Mouse (Mus musculus): ENCODE measurements around the gene Wdr5b.

DNA sequence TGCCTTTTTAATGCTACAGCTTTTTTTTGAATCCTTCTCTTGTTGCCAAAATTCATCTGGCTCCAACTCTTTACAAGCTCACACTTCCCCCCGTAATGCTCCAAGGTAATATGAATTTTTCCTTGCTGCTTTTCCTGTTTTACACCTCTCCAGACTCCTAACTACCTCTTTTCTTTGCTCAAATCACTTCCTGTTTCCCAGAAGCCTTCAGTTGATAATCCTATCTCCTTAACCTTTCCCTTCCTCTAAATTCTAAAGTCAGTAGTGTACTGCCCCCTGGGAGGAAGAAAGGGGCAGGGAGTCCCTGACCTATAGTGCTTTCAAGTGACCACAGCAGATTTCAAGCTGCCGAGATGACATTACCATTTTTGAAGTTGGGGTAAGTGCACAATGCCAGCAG is 26.7 kb downstream of the Wdr5b start:
- no peak; the same call in 1 of the 2 replicates for TF ChIP-seq CTCF (IDR thresholded peaks at IDR 0.05)
- TF ChIP-seq EP300 (IDR thresholded peaks at IDR 0.05): no peak

Measured in lung, postnatal 0 days (tissue).